Mouse (Mus musculus): ENCODE measurements around the gene Hsp90b1. TPM values are rescaled to one million over a fixed set of nuclear protein-coding genes. Genes with fewer than 3 reads are reported as not detected.

Gene Hsp90b1
- total and polyA plus RNA-seq, 3 experiments, result 635 to 1,160 (median 799) TPM

DNA sequence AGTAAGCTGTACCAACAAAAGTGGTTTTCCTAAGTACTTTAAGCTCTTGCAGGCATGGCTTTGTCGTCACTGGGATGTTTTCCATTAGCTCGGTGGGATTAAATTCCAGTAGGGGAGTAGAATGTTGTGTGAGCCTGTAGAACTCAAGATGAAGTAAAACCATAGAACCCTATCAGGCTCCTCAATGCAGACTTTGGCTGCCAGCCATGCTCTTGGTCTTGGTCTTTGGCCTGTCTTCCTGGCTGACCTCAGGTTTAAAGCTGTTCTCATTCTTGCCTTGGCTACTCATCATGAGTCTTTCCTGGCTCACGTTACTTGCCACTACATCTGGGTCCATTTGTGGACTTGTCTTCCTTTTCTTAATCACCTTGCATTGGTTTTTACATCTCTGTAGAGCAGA, 6.8 kb upstream of the Hsp90b1 start:
- no peak for TF ChIP-seq ZKSCAN1 (IDR thresholded peaks at IDR 0.05; ENCODE audit: borderline replicate concordance, low read depth, low read length)
- no peak for TF ChIP-seq MEF2A (IDR thresholded peaks at IDR 0.05; ENCODE audit: borderline replicate concordance, low read depth, low read length)
- TF ChIP-seq UBTF (IDR thresholded peaks at IDR 0.05; ENCODE audit: low read depth, low read length), result no peak
- no peak overlapping the region for H3K27ac ChIP-seq (ENCODE audit: insufficient read depth, low read depth)
- DNase-seq (ENCODE audit: extremely low read depth), result no peak
- H3K79me2 ChIP-seq (replicated peaks; ENCODE audit: control insufficient read depth, extremely low read depth, insufficient read depth, poor library complexity, severe bottlenecking), result no peaks in the 10 kb centered on the region; the same call in 1 of the 2 replicates
- H3K9me3 ChIP-seq (replicated peaks; ENCODE audit: low read length), result no peaks in the 10 kb centered on the region
- in situ Hi-C loops (cut with MboI; ENCODE audit: low pct_ligation_motif_present, low pct_unique_long_range_greater_than_20kb, low sequenced_read_pairs), result no loop called here
- H3K4me3 ChIP-seq (replicated peaks in 1 of 3; ENCODE audit: low read depth in 2 of 3, low read length in 2 of 3, poor library complexity in 1 of 3), result no peak overlapping the region
- peaks cover 3 to 10% of the 10 kb centered on the region in 2 experiments for H3K36me3 ChIP-seq (replicated peaks in 1 of 2; ENCODE audit: control insufficient read depth in 1 of 2, insufficient read depth in 1 of 2, low read length in 1 of 2)
- H3K4me1 ChIP-seq (ENCODE audit: control insufficient read depth in 1 of 2, insufficient read depth in 2 of 2), result peaks cover 10 to 35% of the 10 kb centered on the region in 2 experiments
- no peaks in the 10 kb centered on the region for H3K27me3 ChIP-seq (replicated peaks)
- dilution Hi-C loops (cut with MboI; ENCODE audit: extremely low pct_ligation_motif_present, extremely low pct_unique_long_range_greater_than_20kb, low sequenced_read_pairs), result no loop called here
- no peak overlapping the region for H3K4me2 ChIP-seq (ENCODE audit: insufficient read depth, low read depth, poor library complexity, severe bottlenecking)
- no peak overlapping the region for H3K9ac ChIP-seq (ENCODE audit: insufficient read depth, low read depth)

DNA sequence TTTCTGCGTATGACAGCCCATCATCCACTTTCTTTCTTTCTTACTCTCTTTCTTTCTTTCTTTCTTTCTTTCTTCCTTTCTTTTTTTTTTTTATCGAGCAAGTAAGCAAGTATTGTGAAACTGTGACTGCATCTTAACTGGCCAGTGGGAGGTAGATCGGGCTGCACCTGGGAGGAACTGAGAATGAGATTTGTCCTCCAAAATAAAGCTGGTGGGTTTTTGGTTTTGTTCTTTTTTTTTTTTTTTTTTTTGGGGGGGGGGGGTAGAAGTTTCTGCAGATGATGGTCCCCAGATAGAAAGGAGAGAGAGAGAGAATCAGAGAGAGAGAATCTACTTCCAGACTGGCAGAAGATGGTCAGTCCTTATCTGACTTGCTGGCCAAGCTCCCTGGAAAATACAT, 1.8 kb upstream of the Hsp90b1 start:
- peak overlapping the region; percentile 89 for H3K9ac ChIP-seq (ENCODE audit: insufficient read depth, low read depth)
- TF ChIP-seq TCF12 (IDR thresholded peaks at IDR 0.05; ENCODE audit: low read depth, low read length), result peak; percentile 92
- TF ChIP-seq JUND (conservative IDR thresholded peaks at IDR 0.05; ENCODE audit: low read depth, low read length), result no peak
- no peak for TF ChIP-seq MYC (IDR thresholded peaks at IDR 0.05; ENCODE audit: low read depth, low read length)
- no peak for TF ChIP-seq SMC3 (IDR thresholded peaks at IDR 0.05; ENCODE audit: low read depth, low read length)
- peak; percentile 48; the same call in 1 of the 2 replicates for TF ChIP-seq MAFK (IDR thresholded peaks at IDR 0.05; ENCODE audit: insufficient replicate concordance, low read length)
- peak; percentile 66; the same call in 1 of the 2 replicates for TF ChIP-seq MAZ (IDR thresholded peaks at IDR 0.05; ENCODE audit: low read depth, low read length)
- TF ChIP-seq IRF4 (IDR thresholded peaks at IDR 0.05; ENCODE audit: low read depth, low read length), result peak; percentile 94
- TF ChIP-seq POLR2AphosphoS2 (IDR thresholded peaks at IDR 0.05; ENCODE audit: low read depth, low read length), result 0 out of 2 replicates have a peak, but pooled peaks have one; percentile 11
- TF ChIP-seq UBTF (IDR thresholded peaks at IDR 0.05; ENCODE audit: low read depth, low read length), result no peak
- TF ChIP-seq ELF1 (IDR thresholded peaks at IDR 0.05; ENCODE audit: low read depth, low read length), result no peak
- TF ChIP-seq CTCF (conservative IDR thresholded peaks at IDR 0.05 in 1 of 2, IDR thresholded peaks at IDR 0.05 in 1 of 2; ENCODE audit: low read depth in 2 of 2, low read length in 2 of 2), result no peak
- TF ChIP-seq MEF2A (IDR thresholded peaks at IDR 0.05; ENCODE audit: borderline replicate concordance, low read depth, low read length), result peak; percentile 76; the same call in 1 of the 2 replicates
- TF ChIP-seq TBP (conservative IDR thresholded peaks at IDR 0.05; ENCODE audit: low read depth, low read length), result no peak
- no peak for TF ChIP-seq MXI1 (IDR thresholded peaks at IDR 0.05; ENCODE audit: low read depth, low read length)
- TF ChIP-seq CHD2 (IDR thresholded peaks at IDR 0.05; ENCODE audit: low read length), result peak; percentile 58; the same call in 1 of the 2 replicates
- TF ChIP-seq SIN3A (IDR thresholded peaks at IDR 0.05; ENCODE audit: low read length), result no peak
- TF ChIP-seq POLR2A (IDR thresholded peaks at IDR 0.05; ENCODE audit: low read depth, low read length), result no peak
- no peak for TF ChIP-seq E2F4 (IDR thresholded peaks at IDR 0.05; ENCODE audit: insufficient replicate concordance, low read depth, low read length)
- TF ChIP-seq HCFC1 (IDR thresholded peaks at IDR 0.05; ENCODE audit: low read depth, low read length), result peak; percentile 26; the same call in 1 of the 2 replicates
- peak; percentile 72; the same call in 1 of the 2 replicates for TF ChIP-seq ETS1 (conservative IDR thresholded peaks at IDR 0.05; ENCODE audit: low read depth, low read length)
- TF ChIP-seq RAD21 (IDR thresholded peaks at IDR 0.05; ENCODE audit: low read depth, low read length), result no peak
- TF ChIP-seq PAX5 (IDR thresholded peaks at IDR 0.05; ENCODE audit: low read length), result no peak
- TF ChIP-seq RCOR1 (conservative IDR thresholded peaks at IDR 0.05; ENCODE audit: low read depth, low read length), result peak; percentile 47; the same call in 1 of the 2 replicates
- TF ChIP-seq ZKSCAN1 (IDR thresholded peaks at IDR 0.05; ENCODE audit: borderline replicate concordance, low read depth, low read length), result no peak
- TF ChIP-seq MAX (IDR thresholded peaks at IDR 0.05; ENCODE audit: low read length), result no peak
- no peak for TF ChIP-seq USF1 (IDR thresholded peaks at IDR 0.05; ENCODE audit: low read depth, low read length)
- TF ChIP-seq EP300 (IDR thresholded peaks at IDR 0.05; ENCODE audit: low read length), result peak; percentile 86
- TF ChIP-seq ZC3H11A (IDR thresholded peaks at IDR 0.05; ENCODE audit: low read depth, low read length), result no peak
- TF ChIP-seq USF2 (conservative IDR thresholded peaks at IDR 0.05; ENCODE audit: low read depth, low read length), result no peak
- no peak for TF ChIP-seq CHD1 (IDR thresholded peaks at IDR 0.05; ENCODE audit: low read depth, low read length)
- TF ChIP-seq GABPA (IDR thresholded peaks at IDR 0.05; ENCODE audit: insufficient replicate concordance, low read depth, low read length), result no peak
- peak; percentile 56 for TF ChIP-seq BHLHE40 (IDR thresholded peaks at IDR 0.05; ENCODE audit: low read depth, low read length)
- no peak for TF ChIP-seq ZMIZ1 (IDR thresholded peaks at IDR 0.05; ENCODE audit: low read depth, low read length)

More for the DNA sequence above, 1.8 kb upstream of the Hsp90b1 start:
- dilution Hi-C loops (cut with MboI; ENCODE audit: extremely low pct_ligation_motif_present, extremely low pct_unique_long_range_greater_than_20kb, low sequenced_read_pairs) (no loop called here), in situ Hi-C loops (cut with MboI; ENCODE audit: low pct_ligation_motif_present, low pct_unique_long_range_greater_than_20kb, low sequenced_read_pairs) (no loop called here)
- Histone ChIP-seq H3K27ac (ENCODE audit: insufficient read depth, low read depth) (peak overlapping the region; percentile 100), H3K27me3 (replicated peaks) (no peaks in the 10 kb centered on the region), H3K9me3 (replicated peaks; ENCODE audit: low read length) (no peaks in the 10 kb centered on the region), H3K4me2 (ENCODE audit: insufficient read depth, low read depth, poor library complexity, severe bottlenecking) (peak overlapping the region; percentile 92), H3K4me1 (ENCODE audit: control insufficient read depth in 1 of 2, insufficient read depth in 2 of 2) (peaks cover 10 to 38% of the 10 kb centered on the region in 2 experiments), H3K4me3 (replicated peaks in 1 of 3; ENCODE audit: low read depth in 2 of 3, low read length in 2 of 3, poor library complexity in 1 of 3) (peak overlapping the region; percentile 70 to 96 (median 79)), H3K36me3 (replicated peaks in 1 of 2; ENCODE audit: control insufficient read depth in 1 of 2, insufficient read depth in 1 of 2, low read length in 1 of 2) (peaks cover 19 to 25% of the 10 kb centered on the region in 2 experiments), H3K79me2 (replicated peaks; ENCODE audit: control insufficient read depth, extremely low read depth, insufficient read depth, poor library complexity, severe bottlenecking) (peaks cover 31% of the 10 kb centered on the region)
- DNase-seq (ENCODE audit: extremely low read depth), result peak; percentile 68
